Mouse (Mus musculus) adrenal gland, adult 2 months (tissue): ENCODE data around the gene Ccser1. TPM values are rescaled to one million over a fixed set of nuclear protein-coding genes. Genes with fewer than 3 reads are reported as not detected.
"Not testable (repeated sequence)": the region's sequence is repeated elsewhere in the genome, so short reads cannot be mapped to it uniquely, and the experiment has no call there.

Experiments used
- DNase-seq: peaks from one replicate; pipeline ENCODE4 v3.0.0; 2021
- polyA plus RNA-seq: library from polyadenylated mRNA; depleted of rRNA; stranded (reverse); fragments of >200 nt; gene quantifications from 2 replicates; pipeline ENCODE4 v1.2.3, GENCODE M21; 2012
- total RNA-seq, 2 experiments: library from RNA; stranded (reverse); gene quantifications; 2 replicates each; pipeline ENCODE4 v1.2.3; 2021

Gene Ccser1
- total and polyA plus RNA-seq, 3 experiments = 0.20 to 3.0 (median 2.3) TPM

DNA sequence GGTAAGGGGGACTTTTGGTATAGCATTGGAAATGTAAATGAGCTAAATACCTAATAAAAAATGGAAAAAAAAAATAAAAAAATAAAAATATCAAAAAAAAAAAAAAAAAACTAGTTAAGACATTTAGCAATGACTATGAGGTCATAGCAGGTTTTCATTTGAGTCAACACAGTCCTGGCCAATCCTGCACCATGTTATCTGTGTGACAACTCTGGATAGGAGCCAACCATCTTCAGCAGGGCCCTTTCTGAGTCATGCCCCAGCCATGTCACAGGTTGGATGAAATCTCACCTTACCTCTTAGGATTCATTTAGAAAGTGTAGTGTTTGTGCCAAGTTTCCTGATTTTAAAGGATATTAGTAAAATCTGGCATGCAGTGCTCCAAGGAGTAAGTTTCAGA is 45.2 kb downstream of the Ccser1 start:
- DNase-seq = no peak

DNA sequence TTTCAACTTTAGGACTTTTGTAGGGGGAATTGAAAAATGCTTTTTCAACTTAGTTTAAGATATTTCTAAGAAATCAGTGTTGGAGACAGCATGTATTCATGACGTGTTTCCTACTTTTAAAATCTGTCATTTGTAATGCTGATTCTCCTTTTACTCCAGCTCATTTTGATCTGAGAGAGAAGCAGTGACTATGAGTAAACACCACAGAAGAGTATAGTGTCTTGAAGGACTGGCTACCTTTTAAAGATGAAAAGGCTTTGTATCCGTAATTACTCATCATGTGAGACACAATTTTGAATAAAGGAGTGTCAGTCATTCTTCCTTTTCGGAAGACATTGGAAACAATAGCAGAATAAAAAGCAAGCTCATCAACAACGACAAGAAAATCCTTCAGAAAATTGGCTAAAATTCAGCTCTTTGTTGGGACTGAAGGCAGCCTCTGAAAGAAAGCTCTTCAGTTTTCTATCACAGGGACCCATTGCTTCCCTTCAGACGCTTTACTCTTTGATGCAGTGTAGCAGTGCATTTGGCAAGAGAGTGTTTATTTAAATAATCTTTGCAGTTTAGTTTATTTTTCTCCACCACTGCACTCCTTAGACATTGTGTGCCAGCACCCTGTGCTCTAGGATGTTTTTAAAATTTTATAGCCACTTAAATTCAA is 50.1 kb downstream of the Ccser1 start:
- no peak for DNase-seq

DNA sequence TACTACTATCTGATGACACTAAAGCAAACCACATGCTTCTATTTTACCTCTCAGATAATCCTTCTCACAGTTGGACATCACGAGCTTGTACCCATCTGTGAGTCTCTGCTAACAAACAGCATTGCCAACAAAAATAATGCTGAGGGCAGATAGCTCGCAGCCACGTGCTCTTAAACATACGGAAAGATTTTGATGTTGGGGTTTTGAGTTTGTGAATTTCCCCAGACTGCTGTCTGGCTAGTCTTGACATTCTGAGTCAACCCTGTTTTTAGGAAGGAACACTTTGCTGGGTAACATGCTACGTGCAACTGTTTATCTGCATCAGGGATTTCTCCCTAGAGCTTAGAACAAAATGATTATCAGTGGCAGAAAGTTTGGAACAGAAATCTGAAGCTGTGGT is 52.9 kb downstream of the Ccser1 start:
- DNase-seq = no peak

DNA sequence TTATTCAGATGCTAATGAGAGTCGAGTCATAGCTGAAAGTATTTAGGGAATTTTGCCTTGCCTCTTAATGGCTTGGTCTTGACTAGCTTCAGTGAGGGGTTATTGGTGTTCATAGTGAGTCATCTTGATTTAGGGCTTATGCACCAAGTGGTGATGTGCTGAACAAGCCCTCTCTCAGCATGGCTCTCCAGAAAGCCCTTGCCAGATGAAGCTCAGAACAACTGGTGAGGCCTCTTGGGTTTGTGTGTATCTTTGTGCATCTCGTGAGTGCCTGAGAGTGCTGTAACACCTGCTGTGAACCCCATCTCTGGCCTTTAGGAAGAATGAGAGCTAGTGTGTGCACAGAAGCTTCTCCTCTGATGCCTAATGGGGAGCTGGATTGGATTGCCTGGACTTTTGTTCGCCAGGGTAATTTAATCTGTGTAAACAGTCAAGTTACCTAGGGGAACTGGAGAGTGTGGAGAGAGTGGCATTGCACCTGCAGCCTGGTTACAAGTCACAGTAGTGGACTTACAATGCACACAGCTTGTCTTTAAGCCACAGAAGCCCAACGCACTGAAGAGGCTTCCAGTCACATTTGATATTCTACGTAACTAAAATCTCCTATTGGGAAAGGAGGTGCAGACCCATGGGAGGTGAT is 53.5 kb downstream of the Ccser1 start:
- no peak for DNase-seq

DNA sequence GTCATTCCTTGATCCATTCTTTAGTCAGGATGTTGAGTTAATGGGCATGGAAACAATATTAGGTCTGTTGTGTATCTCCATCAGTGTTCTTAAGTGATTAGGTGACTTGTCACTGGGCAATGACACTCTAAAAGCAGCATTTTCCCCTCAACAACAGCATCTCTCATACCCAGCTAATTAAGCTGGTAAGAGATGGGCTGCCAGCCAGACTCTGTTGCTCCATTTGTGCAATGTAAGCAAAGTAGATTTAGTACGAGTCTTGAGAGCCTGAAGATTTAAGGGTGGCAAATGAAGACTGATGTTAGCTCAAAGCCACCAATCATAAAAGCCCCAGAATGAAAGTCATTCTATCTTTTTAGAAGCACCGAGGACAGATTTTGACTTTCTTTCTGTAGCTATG is 60.5 kb downstream of the Ccser1 start:
- no peak for DNase-seq

DNA sequence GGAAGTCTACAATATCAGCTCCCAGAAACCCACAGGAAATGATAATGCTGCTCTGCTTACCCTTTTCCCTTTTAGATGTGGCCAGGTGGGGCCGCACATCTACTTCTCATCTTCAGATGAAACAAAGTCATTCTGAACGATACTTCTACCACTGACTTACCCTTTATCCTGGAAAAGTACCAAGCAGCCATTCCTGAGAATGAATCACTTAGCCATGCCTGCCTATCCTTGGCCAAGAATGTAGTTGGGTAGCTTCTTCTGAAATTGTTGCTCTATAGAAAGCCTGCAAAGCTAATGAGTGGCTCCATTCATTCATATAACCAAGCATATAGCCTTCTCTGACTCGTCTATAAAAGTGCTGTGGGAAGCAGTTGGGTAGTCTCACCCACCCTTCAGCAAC is 62.4 kb downstream of the Ccser1 start:
- DNase-seq = no peak

DNA sequence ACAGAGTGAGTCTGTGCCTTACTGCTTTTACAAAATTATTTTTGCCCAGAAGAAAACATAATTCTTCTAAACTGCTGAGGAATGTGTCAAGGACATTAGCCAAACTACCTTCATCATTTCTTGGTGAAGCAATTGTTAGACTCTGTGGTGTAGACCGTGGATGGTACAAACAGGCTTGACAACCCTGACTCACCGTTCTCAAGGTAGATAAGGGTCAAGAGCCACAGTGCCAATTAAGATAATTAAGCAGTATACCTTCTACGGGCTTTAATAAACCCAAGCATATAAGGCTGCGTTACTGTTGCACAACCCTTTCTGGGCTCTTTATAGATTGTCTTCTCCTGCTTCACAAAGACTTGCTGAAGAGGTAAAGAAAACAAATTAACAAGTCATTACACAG is 66.4 kb downstream of the Ccser1 start:
- DNase-seq = no peak

DNA sequence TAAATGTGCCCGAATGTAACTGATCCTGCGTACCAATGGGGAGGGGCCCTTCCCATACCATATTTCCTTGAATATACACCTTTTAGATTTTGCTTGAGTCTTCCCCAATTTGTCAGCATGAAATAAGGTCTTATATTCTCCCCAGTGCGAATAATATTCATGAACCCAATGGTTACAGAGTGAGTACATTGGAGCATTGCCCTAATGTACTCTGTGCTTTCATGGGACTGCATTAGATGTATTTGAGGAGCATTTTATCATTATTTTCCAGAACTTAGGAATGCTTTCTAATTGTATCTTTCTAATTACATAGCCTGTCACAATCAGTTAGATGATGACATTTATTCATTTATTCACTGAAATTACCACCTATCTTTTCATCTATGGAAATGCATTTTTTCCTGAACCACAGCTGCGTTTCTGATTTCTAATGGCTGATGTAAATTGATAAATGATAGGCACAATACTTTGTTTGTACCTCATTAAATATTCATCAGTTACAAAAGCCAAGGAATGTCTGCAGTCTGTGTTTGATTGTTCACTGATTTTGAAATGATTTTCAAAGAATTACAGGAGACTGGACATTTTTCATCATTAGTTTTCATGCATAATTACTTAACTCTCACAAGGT is 67.8 kb downstream of the Ccser1 start:
- no peak for DNase-seq

DNA sequence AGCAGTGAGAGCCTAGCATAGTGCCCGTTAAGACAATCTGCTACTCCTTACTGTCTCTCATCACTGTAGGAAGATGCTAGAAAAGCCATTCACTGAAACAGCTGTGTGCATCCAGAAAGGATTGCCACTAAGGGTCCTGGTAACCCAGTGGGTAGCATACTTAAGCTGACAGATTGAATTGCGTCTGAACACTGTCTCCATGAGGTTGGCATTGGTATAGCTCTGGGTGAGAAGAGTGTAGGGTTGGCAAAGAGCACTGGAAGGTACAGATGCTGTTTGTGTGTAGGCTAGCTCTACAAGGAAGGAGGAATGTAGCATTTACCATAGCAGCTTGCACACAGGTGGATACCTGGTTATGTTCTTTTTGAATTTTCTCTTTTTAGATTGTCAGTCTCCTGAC is 68.6 kb downstream of the Ccser1 start:
- no peak for DNase-seq

DNA sequence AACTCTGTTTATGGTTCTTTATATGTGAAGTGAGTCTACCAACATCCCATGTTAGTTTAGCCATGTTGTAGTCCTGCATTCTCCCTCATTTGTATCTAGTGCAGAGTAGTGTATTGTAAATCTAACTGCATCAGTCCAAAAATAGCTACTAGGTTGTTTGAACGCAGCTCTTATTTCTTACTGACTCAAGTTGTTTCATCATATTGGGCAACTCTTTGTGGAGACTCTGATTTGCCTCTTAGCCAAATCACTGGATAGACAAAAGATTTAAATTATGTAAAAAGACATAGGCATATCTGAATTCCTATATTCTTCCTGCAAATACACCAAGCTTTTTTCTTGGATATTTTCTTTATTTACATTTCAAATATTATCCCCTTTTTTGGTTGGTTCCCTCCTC is 71.1 kb downstream of the Ccser1 start:
- DNase-seq = no peak

DNA sequence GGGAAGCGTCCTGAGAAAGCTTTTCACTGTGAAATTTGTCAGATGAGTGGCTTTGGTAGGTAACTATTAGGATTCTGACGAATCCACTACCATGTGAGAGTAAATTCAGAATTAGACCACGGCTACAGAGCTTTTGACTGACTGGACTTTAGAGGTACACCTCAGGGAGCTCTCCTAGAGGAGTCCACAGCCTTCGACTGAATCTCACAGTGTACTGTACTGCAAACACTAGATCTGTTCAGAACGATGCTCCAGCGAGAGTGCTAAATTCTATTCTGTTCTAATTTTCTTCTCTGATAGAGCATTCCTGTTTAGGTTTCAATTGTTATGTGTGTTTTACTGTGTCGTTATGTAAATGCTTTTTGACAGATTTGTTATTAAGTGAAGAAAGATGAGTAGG is 72.8 kb downstream of the Ccser1 start:
- no peak for DNase-seq

DNA sequence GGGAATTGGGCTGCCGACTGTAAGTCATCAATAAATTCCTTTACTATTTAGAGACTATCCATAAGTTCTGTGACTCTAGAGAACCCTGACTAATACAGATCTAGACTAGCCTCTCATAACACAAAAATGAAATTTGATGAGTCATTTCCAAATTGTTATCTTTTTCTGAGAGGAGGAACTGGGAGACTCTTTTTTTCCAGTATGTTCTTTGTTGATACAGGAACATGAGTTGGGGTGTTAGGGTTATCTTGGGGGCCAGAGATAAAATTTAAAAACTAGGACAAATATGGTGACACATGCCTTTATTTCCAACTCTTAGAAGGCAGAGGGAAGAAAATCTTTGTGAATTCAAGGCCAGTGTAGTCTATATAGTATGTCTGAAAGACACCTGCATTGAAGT is 75.8 kb downstream of the Ccser1 start:
- DNase-seq = not testable (repeated sequence)

DNA sequence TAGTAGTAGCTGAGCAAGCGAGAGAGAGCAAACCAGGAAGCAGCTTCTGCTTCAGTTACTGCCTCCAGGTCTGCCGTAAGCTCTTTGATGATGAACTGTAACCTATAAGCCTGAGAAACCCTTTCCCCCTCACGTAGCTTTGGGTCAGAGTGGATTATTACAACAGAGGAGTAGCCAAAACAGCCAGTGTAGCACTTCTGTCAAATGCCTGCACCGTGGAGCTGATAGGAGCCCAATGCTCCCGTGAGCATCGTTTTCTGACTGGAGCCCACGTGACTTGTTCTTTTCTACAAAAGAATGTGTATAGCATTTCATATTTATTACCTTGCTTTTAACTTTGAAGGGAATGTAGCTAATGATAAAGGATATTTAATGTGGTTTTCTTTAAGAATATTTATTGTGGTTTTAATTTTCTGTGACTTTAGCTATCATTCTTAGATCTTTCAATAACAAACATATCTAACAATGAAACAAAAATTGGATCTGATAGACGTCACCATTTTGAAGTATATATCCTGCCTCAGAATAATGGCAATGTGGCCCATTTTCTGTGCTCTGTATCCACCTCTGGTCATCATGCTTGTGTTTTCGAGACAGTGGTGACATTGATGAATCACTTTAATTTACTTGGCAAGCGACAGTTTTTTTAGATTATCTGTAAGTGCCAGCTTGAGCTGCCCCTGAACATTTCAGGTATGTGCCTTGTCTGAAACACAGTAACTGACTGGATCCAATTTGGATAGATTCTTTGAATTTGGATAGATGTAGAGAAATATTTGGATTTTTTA is 78.9 kb downstream of the Ccser1 start:
- DNase-seq = no peak

DNA sequence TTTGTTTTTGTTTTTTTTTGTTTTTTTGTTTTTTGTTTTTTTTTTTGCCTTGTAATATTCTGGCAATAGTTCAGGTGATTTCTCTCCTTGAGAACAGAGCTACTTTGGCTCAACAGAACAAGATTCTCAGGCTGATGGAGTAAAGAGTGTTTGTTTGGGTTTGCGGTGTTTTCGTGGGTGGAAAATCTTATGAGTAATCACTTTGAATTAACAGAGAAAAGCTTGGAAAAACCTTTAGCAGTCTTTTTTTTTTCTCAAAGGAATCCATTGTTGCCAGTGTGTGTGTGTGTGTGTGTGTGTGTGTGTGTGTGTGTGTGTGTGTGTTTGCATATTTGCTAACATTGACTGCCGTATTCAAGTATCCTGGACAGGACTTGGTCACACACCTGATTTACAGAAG is 81.3 kb downstream of the Ccser1 start:
- DNase-seq = no peak

DNA sequence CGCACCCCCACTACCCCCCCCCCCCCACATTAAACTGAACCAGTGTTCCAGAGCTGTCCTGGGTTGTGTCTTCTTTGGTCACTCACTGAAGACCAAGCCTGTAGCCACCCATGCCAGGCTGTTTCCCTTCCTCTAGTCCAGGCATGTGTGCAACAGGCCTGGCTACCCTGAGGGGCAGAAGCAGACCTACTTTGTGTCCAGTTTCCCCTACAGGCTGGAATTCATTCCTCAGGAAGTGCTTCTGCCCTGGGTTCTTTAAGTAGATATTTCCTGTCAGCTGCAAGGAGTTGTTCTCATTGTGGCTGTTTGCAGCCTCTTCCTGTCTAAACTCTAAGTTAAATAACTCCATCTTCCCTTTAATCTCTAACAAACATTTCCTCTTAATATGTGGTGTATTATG is 82.3 kb downstream of the Ccser1 start:
- no peak for DNase-seq

DNA sequence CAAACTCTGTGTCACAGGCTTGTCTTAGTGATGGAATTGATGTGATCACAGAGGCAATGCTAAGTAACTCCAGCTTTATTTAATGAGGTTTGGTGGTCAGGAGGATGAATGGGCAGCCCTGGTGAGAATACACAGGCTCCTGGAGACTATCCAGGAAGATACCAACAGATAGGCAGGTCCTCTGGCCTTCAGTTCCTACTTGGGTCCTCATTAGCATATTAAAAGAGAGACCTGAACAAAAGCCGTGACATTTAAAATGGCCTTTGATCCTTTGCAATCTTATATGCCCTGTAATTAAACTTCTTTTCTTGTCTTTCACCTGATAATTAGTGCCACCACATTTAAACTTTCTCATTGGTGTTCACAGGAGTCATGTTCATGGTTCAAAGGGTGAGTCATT is 83.2 kb downstream of the Ccser1 start:
- DNase-seq = no peak

DNA sequence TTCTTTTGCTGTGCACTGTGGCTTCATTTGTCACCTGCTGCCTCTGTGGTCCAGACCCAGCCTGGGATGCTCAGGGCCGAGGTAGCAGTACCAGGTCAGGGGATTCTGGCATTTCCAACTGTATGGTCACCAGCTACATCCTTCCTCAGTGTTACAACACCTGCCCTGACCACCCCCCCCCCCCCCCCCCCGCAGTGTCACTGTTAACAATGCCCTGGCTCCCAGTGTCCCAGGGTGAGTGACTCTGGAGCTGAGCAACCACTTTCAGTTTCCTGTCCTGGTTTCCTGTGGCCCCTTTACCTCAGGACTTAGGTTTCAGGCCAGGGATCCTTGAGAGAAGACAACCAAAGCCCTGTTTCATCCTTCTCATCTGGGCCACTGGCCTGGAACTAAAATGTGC is 90.9 kb downstream of the Ccser1 start:
- no peak for DNase-seq

DNA sequence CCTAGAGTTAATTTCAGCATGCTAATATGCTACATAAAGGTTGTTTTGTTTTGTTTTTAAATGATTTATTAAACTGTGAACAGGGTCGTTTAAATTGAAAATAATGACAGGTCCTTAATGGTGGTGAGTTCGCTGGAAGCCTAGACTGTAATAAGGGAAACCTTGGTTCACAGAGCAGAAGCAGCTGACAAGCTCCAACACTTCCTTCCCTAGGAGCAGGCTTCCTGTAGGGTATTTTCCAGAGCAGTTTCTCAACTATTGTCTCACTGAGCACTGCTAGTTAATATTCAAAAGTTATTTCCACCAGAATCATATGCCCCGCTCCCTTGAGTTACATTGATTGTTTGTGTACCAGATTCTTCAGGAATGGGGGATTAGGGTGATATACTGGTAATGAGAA is 93.3 kb downstream of the Ccser1 start:
- no peak for DNase-seq

DNA sequence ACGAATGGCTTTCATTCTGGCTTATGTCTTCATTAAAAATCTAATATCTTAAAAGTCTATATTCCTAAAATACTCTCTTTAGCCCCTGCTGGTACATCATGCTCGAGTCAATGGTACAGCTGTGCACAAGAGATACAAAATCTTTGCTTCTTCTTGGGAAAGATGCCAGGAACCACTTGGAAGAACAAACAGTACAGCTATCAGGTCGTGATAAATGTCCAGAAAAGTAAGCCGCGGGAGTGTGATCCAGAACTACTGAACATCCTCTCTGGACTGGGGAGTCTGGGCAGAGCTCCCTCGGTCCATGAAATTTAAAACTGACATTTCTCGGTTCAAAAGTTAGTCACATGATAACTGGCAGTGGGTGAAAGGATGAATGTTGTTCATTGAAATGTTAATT is 99.4 kb downstream of the Ccser1 start:
- no peak for DNase-seq

DNA sequence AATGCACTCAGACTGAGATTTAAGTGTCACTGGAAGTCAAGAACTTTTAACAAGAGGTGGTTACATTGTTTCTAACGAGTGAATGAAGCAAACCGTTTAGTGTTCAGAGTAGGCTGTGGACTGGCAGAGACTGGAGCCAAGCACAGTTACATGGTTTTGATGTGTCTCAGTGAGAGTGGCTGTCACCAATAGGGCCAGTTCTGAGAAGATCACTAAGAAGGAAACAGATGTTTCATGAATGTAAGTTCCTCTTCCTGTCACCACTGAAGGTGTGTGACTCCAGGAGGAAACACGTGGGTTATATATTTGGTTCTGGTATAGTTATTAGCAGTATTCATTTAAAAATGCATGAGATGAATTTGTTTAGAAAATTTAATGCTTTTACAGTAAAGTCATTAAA is 112.8 kb downstream of the Ccser1 start:
- no peak for DNase-seq

DNA sequence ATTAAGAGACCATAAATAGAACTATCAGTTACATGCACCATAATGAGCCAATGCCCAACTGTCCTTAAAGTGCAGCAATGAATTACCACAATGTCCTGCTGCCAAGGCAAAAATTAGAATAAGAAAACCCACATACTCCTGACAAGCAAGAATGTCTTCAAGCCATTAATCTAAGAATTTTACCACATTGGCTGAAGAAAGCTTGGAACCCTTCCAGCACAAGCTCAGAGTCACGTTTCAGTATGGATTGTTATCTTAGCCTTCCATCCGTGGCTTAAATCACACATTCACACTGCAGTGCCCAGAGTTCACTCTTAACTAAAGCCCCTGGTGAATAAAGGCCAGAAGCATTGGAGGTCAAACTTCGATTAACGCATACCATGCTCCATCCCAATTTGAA is 115.4 kb downstream of the Ccser1 start:
- DNase-seq = no peak

DNA sequence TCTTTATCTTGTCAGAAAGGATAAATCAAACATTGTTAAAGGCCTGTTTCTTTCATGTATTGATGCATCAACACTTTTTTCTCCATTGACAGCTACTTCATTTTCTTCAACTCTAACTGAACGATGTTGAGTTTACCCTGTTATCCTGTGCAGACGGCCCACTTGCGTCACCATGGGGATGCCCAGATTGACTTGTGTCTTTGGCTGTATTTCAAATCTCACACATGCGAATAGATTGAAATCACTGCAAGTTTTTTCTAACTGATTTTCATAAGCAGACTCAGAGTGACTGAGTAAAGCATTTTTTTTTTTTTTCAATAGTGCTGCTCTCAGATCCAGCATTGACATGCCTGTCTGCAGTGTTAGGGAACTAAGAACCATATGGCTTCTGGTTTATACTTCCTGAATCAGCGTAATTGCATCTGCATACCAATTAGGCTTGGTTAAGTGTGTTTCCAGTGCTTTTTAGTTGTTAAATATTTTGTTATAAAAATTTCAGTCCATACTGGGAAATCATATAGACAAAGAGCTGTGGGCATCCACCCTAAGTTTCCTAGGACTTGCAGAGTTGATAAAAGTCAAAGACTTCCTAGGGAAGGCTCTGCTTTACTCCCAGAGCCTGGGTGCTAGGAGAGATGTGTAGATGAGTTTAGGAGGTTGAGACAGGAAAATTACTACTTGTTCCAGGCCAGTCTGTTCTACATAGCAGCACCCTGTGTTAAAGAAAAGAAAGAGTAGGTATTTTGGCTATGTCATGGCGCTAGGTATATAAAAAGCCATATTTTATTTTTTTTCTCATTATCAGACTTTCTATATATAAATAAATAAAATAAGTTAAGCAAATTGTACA is 116.3 kb downstream of the Ccser1 start:
- no peak for DNase-seq
